Mouse (Mus musculus) neural tube, embryonic 10.5 days (tissue): ENCODE results near the gene Fam219a.

Experiments
- DNase-seq: peaks from one replicate; pipeline ENCODE4 v3.0.0-alpha.2; 2017; ENCODE audit warnings: low spot score; ENCODE audit errors: extremely low spot score

The Fam219a gene

GRCm38 (mm10) chr4:41554994-41555663, 14.2 kb downstream of the Fam219a start:
- DNase-seq, result no peak

DNA sequence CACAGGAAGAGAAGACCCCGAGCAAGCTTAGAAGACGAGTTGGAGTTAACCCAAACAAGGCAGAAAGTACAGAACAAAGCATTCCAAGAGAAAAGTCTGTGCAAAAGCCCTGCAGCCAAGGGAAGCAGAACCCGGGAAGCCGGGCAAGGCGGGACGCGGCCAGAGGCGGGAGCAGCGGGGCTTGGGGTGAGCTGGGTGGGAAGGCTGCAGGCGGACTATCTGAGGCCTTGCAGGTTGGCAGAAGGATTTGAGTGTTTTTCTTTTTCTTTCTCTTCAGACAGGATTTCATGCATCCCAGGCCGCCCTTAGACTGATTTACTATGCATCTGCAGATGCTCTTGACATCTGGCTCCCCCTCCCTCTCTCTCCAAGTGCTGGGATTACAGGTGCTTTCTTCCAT, 16.2 kb downstream of the Fam219a start:
- no peak for DNase-seq

DNA sequence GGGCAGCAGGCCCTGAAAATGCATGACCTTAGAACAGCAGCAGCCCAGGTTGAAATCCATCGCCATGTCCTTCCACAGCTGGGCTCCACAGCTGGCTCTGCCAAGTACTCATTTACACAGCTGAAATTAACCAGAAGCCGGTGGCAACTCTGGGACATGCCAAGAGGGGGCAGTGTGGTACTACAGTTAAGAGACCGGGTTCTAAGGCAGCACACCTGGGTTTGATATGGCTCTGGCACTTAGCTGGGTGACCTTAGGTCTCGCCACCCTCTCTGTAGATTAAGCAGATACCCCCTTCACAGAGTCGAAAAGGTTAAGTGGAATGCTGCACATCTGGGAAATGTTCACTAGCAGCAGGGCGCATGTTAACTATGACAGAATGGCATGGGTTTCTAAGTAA, 16.8 kb downstream of the Fam219a start:
- peak; percentile 78 for DNase-seq

DNA sequence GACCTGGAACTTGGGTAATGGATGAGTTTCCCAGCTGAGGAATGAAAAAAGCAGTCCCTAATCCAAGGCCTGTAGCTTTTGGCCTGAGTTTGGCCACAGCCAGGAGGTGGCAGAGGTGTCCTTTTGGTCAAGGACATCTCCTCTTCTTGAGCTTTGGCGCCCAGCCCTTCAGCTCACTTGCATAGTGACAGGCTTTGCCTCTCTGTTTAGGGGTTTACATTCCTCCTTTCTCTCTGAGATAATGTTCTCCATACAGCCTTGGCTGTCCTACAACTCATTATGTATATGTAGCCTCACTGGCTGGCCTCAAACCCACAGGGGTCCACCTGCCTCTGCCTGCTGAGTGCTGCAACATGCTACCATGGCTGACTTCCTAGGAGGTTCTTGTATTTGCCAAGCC, 22.3 kb downstream of the Fam219a start:
- DNase-seq, result no peak

DNA sequence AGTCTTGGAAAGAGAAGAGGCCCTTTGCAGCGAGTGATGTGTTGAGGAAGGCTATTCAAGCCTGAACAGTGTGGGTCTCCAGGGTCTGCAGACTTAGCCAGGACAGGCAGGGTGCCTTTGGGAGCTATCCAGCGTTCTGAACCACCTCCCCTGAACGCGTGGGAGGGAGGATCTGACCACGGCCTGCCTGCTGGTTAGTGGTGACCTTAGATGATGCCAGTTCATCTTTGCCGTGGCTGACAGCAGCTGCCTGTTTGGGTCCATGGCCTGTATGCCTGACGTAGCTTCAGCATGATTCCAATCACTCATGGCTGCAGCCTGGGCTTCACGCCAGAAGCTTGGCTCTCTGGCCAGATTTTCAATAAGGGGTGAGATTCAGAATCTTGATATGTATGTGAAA, 23.4 kb downstream of the Fam219a start:
- DNase-seq, result peak; percentile 57

GRCm38 (mm10) chr4:41542136-41542535, 27.2 kb downstream of the Fam219a start:
- DNase-seq, result no peak

GRCm38 (mm10) chr4:41534866-41535265, 34.5 kb downstream of the Fam219a start:
- no peak for DNase-seq

- DNase-seq, result peak; percentile 47
Observed at GRCm38 (mm10) chr4:41532420-41532819, 36.9 kb downstream of the Fam219a start.

GRCm38 (mm10) chr4:41527996-41528395, 41.3 kb downstream of the Fam219a start:
- DNase-seq, result no peak

GRCm38 (mm10) chr4:41527076-41527475, 42.3 kb downstream of the Fam219a start:
- DNase-seq, result no peak

DNA sequence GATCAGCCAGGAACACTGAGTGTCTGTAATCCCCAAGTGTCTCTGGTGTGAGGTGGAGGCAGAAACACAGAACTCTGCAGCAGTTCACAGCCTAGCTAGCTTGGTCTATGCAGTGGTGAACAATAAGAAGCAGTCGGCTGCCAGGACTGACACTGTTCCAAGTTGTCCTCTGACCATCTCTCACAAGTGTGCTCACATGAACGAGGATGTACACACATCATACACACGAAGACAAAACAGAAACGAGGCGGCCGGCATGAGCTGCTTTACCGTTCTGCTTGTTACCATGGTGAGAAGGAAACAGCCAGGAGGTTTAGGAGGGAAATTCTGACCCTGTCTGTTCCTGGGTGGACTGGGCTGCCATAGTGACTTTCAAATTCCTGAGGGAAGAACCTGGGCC, 42.8 kb downstream of the Fam219a start:
- DNase-seq, result no peak

DNA sequence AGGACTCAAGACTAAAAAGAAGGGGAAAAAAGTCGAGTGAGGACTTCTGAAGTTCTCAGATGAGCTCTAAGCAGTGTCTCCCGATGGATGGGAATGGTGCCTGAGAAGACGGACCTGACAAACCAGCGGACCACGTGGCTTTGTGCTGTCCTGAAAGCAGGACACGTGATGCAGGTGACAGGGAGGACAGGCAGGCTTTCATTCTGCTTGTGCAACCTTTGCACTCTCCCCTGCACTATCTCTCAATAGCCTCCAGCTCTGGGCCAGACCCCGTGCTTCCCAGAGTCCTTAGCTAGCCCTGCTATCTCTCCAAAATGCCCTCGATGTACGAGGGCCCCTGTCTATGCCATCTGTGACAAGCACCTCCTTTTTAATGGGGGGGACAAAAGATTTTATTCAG, 44.5 kb downstream of the Fam219a start:
- no peak for DNase-seq

DNA sequence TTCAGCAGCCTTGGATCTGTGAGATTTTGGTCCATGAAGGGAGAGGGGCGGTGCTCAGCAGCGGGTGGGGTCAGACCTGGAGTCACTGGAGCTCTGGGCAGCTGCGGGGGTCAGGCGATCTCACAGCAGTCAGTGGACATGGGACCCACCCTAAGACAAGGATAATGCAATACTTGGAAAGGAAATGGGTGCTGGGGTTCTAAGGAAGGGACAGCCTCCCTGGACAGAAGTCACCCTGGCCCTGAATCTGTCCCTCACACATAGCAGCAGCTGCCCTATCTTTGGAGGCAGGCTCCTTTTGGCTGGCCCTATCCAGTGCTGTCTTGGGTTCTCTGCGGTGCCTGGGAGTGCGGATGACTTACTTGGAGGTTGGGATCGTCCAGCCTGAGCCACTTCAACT, 45.5 kb downstream of the Fam219a start:
- DNase-seq, result no peak

DNA sequence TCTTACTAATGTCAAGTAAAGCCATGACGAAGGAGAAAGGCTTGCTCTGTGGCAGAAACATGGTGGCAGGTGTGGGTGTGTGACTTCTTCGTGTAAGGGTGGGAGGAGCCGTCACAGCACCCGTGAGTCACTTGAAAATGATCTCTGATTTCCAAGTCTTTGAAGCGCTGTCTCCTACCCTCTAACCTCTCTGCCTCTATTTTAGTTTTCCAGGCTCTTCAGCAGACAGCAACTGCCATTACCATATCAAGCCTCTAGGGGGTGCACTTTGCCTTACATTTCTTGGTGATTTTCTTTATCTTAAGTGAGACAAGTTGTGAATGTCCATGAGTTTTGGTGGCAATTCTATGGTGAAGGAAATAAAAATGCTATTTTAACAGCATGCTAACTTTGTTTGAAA, 46.5 kb downstream of the Fam219a start:
- no peak for DNase-seq

DNA sequence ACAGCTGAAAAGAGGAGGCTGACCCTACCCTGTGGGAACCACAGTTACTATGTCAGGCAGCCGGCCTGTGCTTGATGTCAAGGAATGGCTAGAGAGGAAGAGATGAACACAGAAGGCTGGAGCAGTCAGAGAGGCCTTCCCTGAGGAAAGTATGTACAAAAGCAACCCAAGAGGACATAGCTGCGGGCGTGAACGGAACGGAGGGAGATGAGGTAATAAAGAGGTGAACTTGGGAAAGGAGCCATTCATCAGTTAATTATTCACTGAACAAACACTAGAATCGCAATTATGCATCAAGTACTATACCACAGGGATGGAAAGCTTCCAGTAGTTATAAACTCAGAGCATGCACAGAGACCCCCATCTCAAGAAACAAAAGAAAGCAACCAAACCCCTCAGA, 47.2 kb downstream of the Fam219a start:
- DNase-seq, result no peak

- no peak for DNase-seq
Observed at GRCm38 (mm10) chr4:41520641-41521040, 48.7 kb downstream of the Fam219a start.

GRCm38 (mm10) chr4:41519195-41519594, 50.1 kb downstream of the Fam219a start:
- DNase-seq, result no peak

- no peak for DNase-seq
Observed at GRCm38 (mm10) chr4:41518349-41518748, 51.0 kb downstream of the Fam219a start.

- DNase-seq, result no peak
Observed at GRCm38 (mm10) chr4:41517233-41517632, 52.1 kb downstream of the Fam219a start, which contains the start of gene 1110017D15Rik. TSS of gene 1110017D15Rik (minus strand) at chr4:41517333.

DNA sequence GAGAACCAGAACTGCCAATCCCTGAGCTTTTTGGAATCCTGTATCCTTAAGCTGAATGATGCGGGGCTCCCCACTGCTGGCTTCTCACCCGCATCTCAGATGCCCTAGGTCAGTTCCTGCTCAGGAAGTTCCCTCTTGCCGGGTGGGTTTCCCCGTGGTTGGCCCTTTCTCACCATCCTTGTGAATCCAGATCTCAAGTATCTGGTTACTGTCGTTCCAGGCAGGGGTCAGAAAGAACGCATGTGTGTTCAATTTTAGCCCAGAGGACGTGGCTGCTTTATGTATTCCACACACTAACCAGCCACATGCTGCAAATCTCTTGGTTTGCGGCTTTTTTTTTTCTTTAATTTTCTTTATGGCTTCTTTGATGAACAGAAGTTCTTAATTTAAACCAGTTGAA, 55.6 kb downstream of the Fam219a start:
- DNase-seq, result no peak

GRCm38 (mm10) chr4:41513309-41513708, 56.0 kb downstream of the Fam219a start:
- no peak for DNase-seq

- no peak for DNase-seq
Observed at GRCm38 (mm10) chr4:41507998-41508397, 61.3 kb downstream of the Fam219a start.

GRCm38 (mm10) chr4:41507326-41507924, 61.9 kb downstream of the Fam219a start:
- no peak for DNase-seq
